In the genomic region with DNA sequence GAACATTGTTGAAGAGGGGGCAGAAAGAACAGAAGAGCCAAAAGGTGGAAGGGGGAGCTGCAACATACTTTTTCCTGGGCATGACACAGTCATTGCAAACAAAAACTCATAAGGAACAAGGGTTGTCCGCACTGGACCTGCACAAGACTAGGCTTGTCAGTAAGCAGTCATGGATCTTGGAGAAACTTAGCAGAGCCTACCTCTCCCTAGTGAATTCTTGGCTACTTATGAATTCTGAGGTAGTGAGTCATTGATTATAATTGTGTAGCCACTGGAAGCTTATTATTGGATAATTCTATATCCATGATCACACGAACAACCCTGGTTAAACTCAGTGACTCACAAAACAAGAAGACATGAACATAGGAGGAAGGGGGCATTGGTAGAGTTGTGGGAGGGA, we compare ENCODE assay signal across 28 mouse cellular contexts. TPM values are rescaled to one million over a fixed set of nuclear protein-coding genes. Genes with fewer than 3 reads are reported as not detected.
A peak's percentile ranks its signal among the peaks of the same experiment; 100 is the strongest.
DNase-seq lines count a peak whose midpoint lies in the region; ATAC-seq and TF ChIP-seq lines count a peak whose summit lies in the region.
"Had no signal": no experiment of that assay in that cellular context is flagged by ENCODE, and none has a peak within 500 bp of the region (broad histone marks: within the 10 kb centered on the region; RNA-seq: fewer than 3 reads in every experiment).

No protein-coding gene starts in this region.

- no peak for ATAC-seq in kidney, embryonic 16.5 days (ENCODE audit: low FRiP score, low TSS enrichment)
- peak; percentile 55; the same call in 1 of the 2 replicates for ATAC-seq in stomach, postnatal 0 days (ENCODE audit: low FRiP score, low TSS enrichment)
- ATAC-seq: forebrain, embryonic 14.5 days; midbrain, embryonic 15.5 days had no signal

- 90% methylated on average over 2 of the region's 2 CpGs for WGBS in kidney, embryonic 16.5 days
- WGBS in stomach, postnatal 0 days, result 72% methylated on average over 2 of the region's 2 CpGs

- peak; percentile 26; the same call in 1 of the 2 replicates for TF ChIP-seq POLR2A in embryonic fibroblast, embryonic 13.5 days (IDR thresholded peaks at IDR 0.05; ENCODE audit: low read depth, low read length)

- H3K4me3 ChIP-seq in kidney, embryonic 16.5 days (ENCODE audit: low read length), result no peak overlapping the region
- H3K4me3 ChIP-seq in embryonic fibroblast, embryonic 13.5 days (ENCODE audit: insufficient read depth, low read length), result no peak overlapping the region
- no peak overlapping the region for H3K4me3 ChIP-seq in stomach, postnatal 0 days (ENCODE audit: low read depth, low read length)
- H3K4me3 ChIP-seq: heart, embryonic 10.5 days; heart, embryonic 15.5 days; hindbrain, embryonic 12.5 days; limb, embryonic 10.5 days; limb, embryonic 15.5 days; lung, embryonic 15.5 days; midbrain, embryonic 10.5 days; midbrain, embryonic 15.5 days; stomach, embryonic 15.5 days had no signal

- no peak for TF ChIP-seq CTCF in embryonic fibroblast, embryonic 13.5 days (IDR thresholded peaks at IDR 0.05; ENCODE audit: borderline replicate concordance, insufficient read depth, low read length)
- no peak for TF ChIP-seq CTCF in stomach, postnatal 0 days (IDR thresholded peaks at IDR 0.05; ENCODE audit: low read depth)

- TF ChIP-seq EP300 in stomach, postnatal 0 days (optimal IDR thresholded peaks at IDR 0.05), result no peak

- H3K4me1 ChIP-seq in kidney, embryonic 16.5 days (ENCODE audit: insufficient read depth, low read length), result peaks cover 23% of the 10 kb centered on the region
- H3K4me1 ChIP-seq in embryonic fibroblast, embryonic 13.5 days (ENCODE audit: control insufficient read depth, insufficient read depth, low read length), result peaks cover 15% of the 10 kb centered on the region
- H3K4me1 ChIP-seq in stomach, postnatal 0 days (replicated peaks; ENCODE audit: control insufficient read depth, insufficient read depth), result no peaks in the 10 kb centered on the region; the same call in 1 of the 2 replicates
- H3K4me1 ChIP-seq: heart, embryonic 15.5 days; hindbrain, embryonic 12.5 days; limb, embryonic 15.5 days; lung, embryonic 15.5 days; midbrain, embryonic 10.5 days; midbrain, embryonic 15.5 days had no signal

- H3K9ac ChIP-seq in kidney, embryonic 16.5 days (replicated peaks; ENCODE audit: low read length), result no peak overlapping the region
- no peak overlapping the region for H3K9ac ChIP-seq in stomach, postnatal 0 days (ENCODE audit: low read length)
- H3K9ac ChIP-seq: heart, embryonic 15.5 days; hindbrain, embryonic 12.5 days; limb, embryonic 15.5 days; lung, embryonic 15.5 days; midbrain, embryonic 15.5 days; stomach, embryonic 15.5 days had no signal

- H3K4me2 ChIP-seq in kidney, embryonic 16.5 days (replicated peaks; ENCODE audit: low read depth, low read length), result peak overlapping the region; percentile 38; the same call in 1 of the 2 replicates
- no peak overlapping the region for H3K4me2 ChIP-seq in stomach, postnatal 0 days (replicated peaks; ENCODE audit: low read depth)
- H3K4me2 ChIP-seq: heart, embryonic 15.5 days; hindbrain, embryonic 12.5 days; limb, embryonic 15.5 days; lung, embryonic 15.5 days; midbrain, embryonic 15.5 days; stomach, embryonic 15.5 days had no signal

- DNase-seq in kidney, postnatal 36 days, result no peak
- peak; percentile 40 for DNase-seq in urinary bladder, postnatal 14 days (ENCODE audit: low spot score)
- no peak for DNase-seq in urinary bladder, postnatal 4 days (ENCODE audit: low spot score in 2 of 2)
- DNase-seq in stomach, postnatal 0 days (ENCODE audit: low spot score), result no peak
- DNase-seq in thymus, postnatal 10 days (ENCODE audit: low spot score in 2 of 2), result no peak
- no peak for DNase-seq in adrenal gland, postnatal 36 days
- DNase-seq: cerebellum, adult 8-10 months; cerebellum, postnatal 25 days; gastrocnemius, postnatal 25 days; heart, postnatal 36 days; layer of hippocampus, adult 9-11 months; right cerebral cortex, postnatal 25 days; thymus, adult 18-20 months; thymus, postnatal 4 days had no signal

- H3K27me3 ChIP-seq in kidney, embryonic 16.5 days (ENCODE audit: insufficient read depth, low read length), result no peaks in the 10 kb centered on the region
- H3K27me3 ChIP-seq in stomach, postnatal 0 days (ENCODE audit: control insufficient read depth, insufficient read depth, low read length), result no peaks in the 10 kb centered on the region
- H3K27me3 ChIP-seq: heart, embryonic 15.5 days; hindbrain, embryonic 12.5 days; limb, embryonic 15.5 days; lung, embryonic 15.5 days; midbrain, embryonic 15.5 days; stomach, embryonic 15.5 days had no signal

- no peaks in the 10 kb centered on the region for H3K9me3 ChIP-seq in kidney, embryonic 16.5 days (ENCODE audit: low read length)
- H3K9me3 ChIP-seq in stomach, postnatal 0 days (ENCODE audit: control insufficient read depth, low read length), result no peaks in the 10 kb centered on the region
- H3K9me3 ChIP-seq: heart, embryonic 10.5 days; heart, embryonic 15.5 days; hindbrain, embryonic 12.5 days; limb, embryonic 10.5 days; limb, embryonic 15.5 days; lung, embryonic 15.5 days; midbrain, embryonic 10.5 days; midbrain, embryonic 15.5 days; stomach, embryonic 15.5 days had no signal

- peak overlapping the region; percentile 83 for H3K27ac ChIP-seq in kidney, embryonic 16.5 days (ENCODE audit: low read length)
- peak overlapping the region; percentile 100 for H3K27ac ChIP-seq in embryonic fibroblast, embryonic 13.5 days (ENCODE audit: insufficient read depth, low read length)
- H3K27ac ChIP-seq in stomach, postnatal 0 days (replicated peaks), result peak overlapping the region; percentile 56
- H3K27ac ChIP-seq: heart, embryonic 10.5 days; heart, embryonic 15.5 days; hindbrain, embryonic 12.5 days; limb, embryonic 10.5 days; limb, embryonic 15.5 days; lung, embryonic 15.5 days; midbrain, embryonic 10.5 days; midbrain, embryonic 15.5 days; stomach, embryonic 15.5 days had no signal

- 0 out of 2 replicates have a peak, but pooled peaks cover 2% of the 10 kb centered on the region for H3K36me3 ChIP-seq in kidney, embryonic 16.5 days (ENCODE audit: insufficient read depth, low read length)
- H3K36me3 ChIP-seq in stomach, postnatal 0 days (ENCODE audit: control insufficient read depth, insufficient read depth, low read length), result no peaks in the 10 kb centered on the region
- H3K36me3 ChIP-seq: heart, embryonic 10.5 days; heart, embryonic 15.5 days; hindbrain, embryonic 12.5 days; limb, embryonic 10.5 days; limb, embryonic 15.5 days; lung, embryonic 15.5 days; midbrain, embryonic 10.5 days; midbrain, embryonic 15.5 days; stomach, embryonic 15.5 days had no signal

RNA-seq across cellular contexts. Expression of a gene that starts 7.1 kb away (rescaled TPM):
- polyA plus RNA-seq in kidney, embryonic 16.5 days (2015; fragmentation: Nextera tagmentation; extraction: Ambion mirVana), result 89.6 and 90.1 TPM in 2 replicates
- polyA plus RNA-seq in embryonic fibroblast, embryonic 13.5 days (2011; ENCODE audit: insufficient read length, low read depth, missing spikeins), result 253 and 317 TPM in 2 replicates
- polyA plus RNA-seq in stomach, postnatal 0 days (2015; fragmentation: Nextera tagmentation; extraction: Ambion mirVana), result 9.7 and 13.2 TPM in 2 replicates
- total RNA-seq in adrenal gland, postnatal 36 days (2021), result 10 to 100 TPM; 29.8 to 50.3 TPM
- total RNA-seq: MEL; neutrophil, adult 5-6 weeks had no signal
